Mouse (Mus musculus) hindbrain, embryonic 13.5 days (tissue): ENCODE data around the gene Xylt1. TPM values are rescaled to one million over a fixed set of nuclear protein-coding genes. Genes with fewer than 3 reads are reported as not detected.

Experiments
- ATAC-seq: fragments of 200-750 bp; cut with Nextera tagmentation; 2 replicates; pipeline ENCODE4 v1.8.0; 2017; ENCODE audit warnings: moderate TSS enrichment; ENCODE audit not compliant: low FRiP score
- H3K27ac ChIP-seq: fragments of 300-500 bp; sonication (generic); 2 replicates; pipeline ENCODE4 v1.5.1; 2015; ENCODE audit warnings: inconsistent platforms, mild to moderate bottlenecking, moderate library complexity
- H3K27me3 ChIP-seq: fragments of 300-500 bp; sonication (generic); 2 replicates; pipeline ENCODE4 v1.6.1; 2015; ENCODE audit warnings: mild to moderate bottlenecking, inconsistent platforms
- H3K36me3 ChIP-seq: fragments of 300-500 bp; sonication (generic); 2 replicates; pipeline ENCODE4 v1.6.1; 2015; ENCODE audit warnings: mild to moderate bottlenecking, inconsistent platforms
- H3K4me1 ChIP-seq: fragments of 300-500 bp; sonication (generic); replicated peaks from 2 replicates; pipeline ENCODE4 v1.6.1; 2015; ENCODE audit warnings: inconsistent platforms
- H3K4me2 ChIP-seq: fragments of 300-500 bp; sonication (generic); 2 replicates; pipeline ENCODE4 v1.6.1; 2015; ENCODE audit warnings: inconsistent platforms, mild to moderate bottlenecking, moderate library complexity
- H3K4me3 ChIP-seq: fragments of 300-500 bp; sonication (generic); 2 replicates; pipeline ENCODE4 v1.5.1; 2015; ENCODE audit warnings: mild to moderate bottlenecking, inconsistent platforms
- H3K9ac ChIP-seq: fragments of 300-500 bp; sonication (generic); 2 replicates; pipeline ENCODE4 v1.6.1; 2015; ENCODE audit warnings: mild to moderate bottlenecking, inconsistent platforms
- H3K9me3 ChIP-seq: fragments of 300-500 bp; sonication (generic); 2 replicates; pipeline ENCODE4 v1.6.1; 2016; ENCODE audit warnings: inconsistent platforms
- WGBS: fragments of 180-500 bp; shearing (Covaris S2); methylation state at CpG from one replicate; pipeline ENCODE4 v1.1.7; 2015; 5-methylcytosine and 5-hydroxymethylcytosine counted together
- polyA plus RNA-seq: library from polyadenylated mRNA; unstranded; fragments of >200 nt; fragmentation: Nextera tagmentation; extraction: Ambion mirVana; gene quantifications from 2 replicates; pipeline ENCODE4 v1.2.1, GENCODE M21; 2015

Xylt1 gene
- polyA plus RNA-seq, 1 experiment from 2014 or later = 2.3 TPM

GRCm38 (mm10) chr7:117399971-117400370 is 19.2 kb downstream of the Xylt1 start:
- Histone ChIP-seq H3K4me3 (no peak overlapping the region), H3K4me1 (peaks cover 26% of the 10 kb centered on the region), H3K27ac (no peak overlapping the region), H3K9ac (no peak overlapping the region), H3K36me3 (no peaks in the 10 kb centered on the region), H3K9me3 (no peaks in the 10 kb centered on the region), H3K4me2 (no peak overlapping the region), H3K27me3 (no peaks in the 10 kb centered on the region)
- no peak for ATAC-seq
- 95% methylated on average over 5 of the region's 5 CpGs for WGBS

GRCm38 (mm10) chr7:117401581-117401980 is 20.8 kb downstream of the Xylt1 start:
- ATAC-seq = 0 out of 2 replicates have a peak, but pooled peaks have one; percentile 34
- Histone ChIP-seq H3K36me3 (no peaks in the 10 kb centered on the region), H3K27me3 (no peaks in the 10 kb centered on the region), H3K4me1 (peaks cover 17% of the 10 kb centered on the region), H3K4me3 (no peak overlapping the region), H3K9ac (no peak overlapping the region), H3K27ac (no peak overlapping the region), H3K4me2 (no peak overlapping the region), H3K9me3 (no peaks in the 10 kb centered on the region)
- WGBS = 67% methylated on average over 4 of the region's 4 CpGs

- no peak overlapping the region for H3K4me2 ChIP-seq
- H3K9me3 ChIP-seq = no peaks in the 10 kb centered on the region
- no peak for ATAC-seq
- no peak overlapping the region for H3K9ac ChIP-seq
- H3K4me3 ChIP-seq = no peak overlapping the region
- no peaks in the 10 kb centered on the region for H3K36me3 ChIP-seq
- H3K27ac ChIP-seq = no peak overlapping the region
- no peaks in the 10 kb centered on the region for H3K27me3 ChIP-seq
- peaks cover 9% of the 10 kb centered on the region for H3K4me1 ChIP-seq
- 91% methylated on average over 3 of the region's 3 CpGs for WGBS
Measured at GRCm38 (mm10) chr7:117406336-117406735, 25.6 kb downstream of the Xylt1 start.

GRCm38 (mm10) chr7:117409268-117409988 is 28.6 kb downstream of the Xylt1 start:
- no peak overlapping the region for H3K4me3 ChIP-seq
- H3K36me3 ChIP-seq = no peaks in the 10 kb centered on the region
- H3K27ac ChIP-seq = no peak overlapping the region
- H3K9me3 ChIP-seq = no peaks in the 10 kb centered on the region
- no peaks in the 10 kb centered on the region for H3K27me3 ChIP-seq
- no peak overlapping the region for H3K4me2 ChIP-seq
- H3K4me1 ChIP-seq = peaks cover 5% of the 10 kb centered on the region; the same call in 1 of the 2 replicates
- no peak for ATAC-seq
- H3K9ac ChIP-seq = no peak overlapping the region
- 89% methylated on average over 8 of the region's 8 CpGs for WGBS

- no peak for ATAC-seq
- Histone ChIP-seq H3K9me3 (no peaks in the 10 kb centered on the region), H3K4me1 (peaks cover 5% of the 10 kb centered on the region; the same call in 1 of the 2 replicates), H3K36me3 (no peaks in the 10 kb centered on the region), H3K4me2 (no peak overlapping the region), H3K4me3 (no peak overlapping the region), H3K27ac (no peak overlapping the region), H3K27me3 (no peaks in the 10 kb centered on the region), H3K9ac (no peak overlapping the region)
- 88% methylated on average over 2 of the region's 2 CpGs for WGBS
Measured at GRCm38 (mm10) chr7:117411874-117412273, 31.1 kb downstream of the Xylt1 start.

GRCm38 (mm10) chr7:117412405-117412804 is 31.6 kb downstream of the Xylt1 start:
- Histone ChIP-seq H3K4me3 (no peak overlapping the region), H3K9ac (no peak overlapping the region), H3K4me2 (no peak overlapping the region), H3K36me3 (no peaks in the 10 kb centered on the region), H3K27ac (no peak overlapping the region), H3K27me3 (no peaks in the 10 kb centered on the region), H3K4me1 (peaks cover 5% of the 10 kb centered on the region; the same call in 1 of the 2 replicates), H3K9me3 (no peaks in the 10 kb centered on the region)
- no peak for ATAC-seq
- 82% methylated on average over 5 of the region's 5 CpGs for WGBS

GRCm38 (mm10) chr7:117414341-117415008 is 33.7 kb downstream of the Xylt1 start:
- WGBS = 89% methylated on average over 12 of the region's 12 CpGs
- no peak for ATAC-seq
- H3K4me3 ChIP-seq = no peak overlapping the region
- H3K4me2 ChIP-seq = no peak overlapping the region
- H3K27me3 ChIP-seq = no peaks in the 10 kb centered on the region
- no peaks in the 10 kb centered on the region for H3K36me3 ChIP-seq
- H3K9me3 ChIP-seq = no peaks in the 10 kb centered on the region
- H3K4me1 ChIP-seq = peaks cover 18% of the 10 kb centered on the region
- H3K9ac ChIP-seq = no peak overlapping the region
- no peak overlapping the region for H3K27ac ChIP-seq

GRCm38 (mm10) chr7:117415009-117415363 is 34.2 kb downstream of the Xylt1 start:
- Histone ChIP-seq H3K27ac (no peak overlapping the region), H3K36me3 (no peaks in the 10 kb centered on the region), H3K27me3 (no peaks in the 10 kb centered on the region), H3K9ac (no peak overlapping the region), H3K4me1 (peaks cover 22% of the 10 kb centered on the region), H3K9me3 (no peaks in the 10 kb centered on the region), H3K4me3 (no peak overlapping the region), H3K4me2 (no peak overlapping the region)
- WGBS = 89% methylated on average over 8 of the region's 8 CpGs
- no peak for ATAC-seq

GRCm38 (mm10) chr7:117419041-117419440 is 38.3 kb downstream of the Xylt1 start:
- Histone ChIP-seq H3K4me3 (no peak overlapping the region), H3K9me3 (no peaks in the 10 kb centered on the region), H3K36me3 (no peaks in the 10 kb centered on the region), H3K27ac (no peak overlapping the region; the same call in 1 of the 2 replicates), H3K27me3 (no peaks in the 10 kb centered on the region), H3K4me2 (no peak overlapping the region), H3K9ac (no peak overlapping the region), H3K4me1 (peaks cover 37% of the 10 kb centered on the region)
- 37% methylated on average over 5 of the region's 5 CpGs for WGBS
- peak; percentile 72 for ATAC-seq

GRCm38 (mm10) chr7:117419846-117420245 is 39.1 kb downstream of the Xylt1 start:
- no peak overlapping the region for H3K4me2 ChIP-seq
- no peak for ATAC-seq
- no peaks in the 10 kb centered on the region for H3K36me3 ChIP-seq
- H3K9ac ChIP-seq = no peak overlapping the region
- WGBS = 85% methylated on average over 2 of the region's 2 CpGs
- H3K4me3 ChIP-seq = no peak overlapping the region
- no peaks in the 10 kb centered on the region for H3K27me3 ChIP-seq
- no peaks in the 10 kb centered on the region for H3K9me3 ChIP-seq
- no peak overlapping the region for H3K27ac ChIP-seq
- H3K4me1 ChIP-seq = peaks cover 38% of the 10 kb centered on the region

GRCm38 (mm10) chr7:117420301-117420700 is 39.5 kb downstream of the Xylt1 start:
- Histone ChIP-seq H3K27me3 (no peaks in the 10 kb centered on the region), H3K4me2 (no peak overlapping the region), H3K27ac (no peak overlapping the region), H3K9me3 (no peaks in the 10 kb centered on the region), H3K4me3 (no peak overlapping the region), H3K9ac (no peak overlapping the region), H3K4me1 (peaks cover 38% of the 10 kb centered on the region), H3K36me3 (no peaks in the 10 kb centered on the region)
- no peak for ATAC-seq

GRCm38 (mm10) chr7:117420836-117421566 is 40.2 kb downstream of the Xylt1 start:
- no peak overlapping the region; the same call in 1 of the 2 replicates for H3K27ac ChIP-seq
- no peak for ATAC-seq
- H3K9ac ChIP-seq = no peak overlapping the region
- 54% methylated on average over 11 of the region's 11 CpGs for WGBS
- H3K9me3 ChIP-seq = no peaks in the 10 kb centered on the region
- no peaks in the 10 kb centered on the region for H3K36me3 ChIP-seq
- no peak overlapping the region for H3K4me2 ChIP-seq
- no peaks in the 10 kb centered on the region for H3K27me3 ChIP-seq
- peaks cover 38% of the 10 kb centered on the region for H3K4me1 ChIP-seq
- no peak overlapping the region for H3K4me3 ChIP-seq
